Mouse (Mus musculus) cortical plate, adult 2 months (tissue): ENCODE measurements around the gene 1600012H06Rik.

Experiments
- CTCF ChIP-seq: fragments of 200-500 bp; IDR thresholded peaks from 2 replicates; pipeline ENCODE4 v1.5.1; 2011; ENCODE audit warnings: mild to moderate bottlenecking, control low read depth, low read length; ENCODE audit not compliant: insufficient read depth; ENCODE audit errors: extremely low read depth
- POLR2A ChIP-seq: fragments of 200-500 bp; IDR thresholded peaks from 2 replicates; pipeline ENCODE4 v1.6.1; 2011; ENCODE audit warnings: mild to moderate bottlenecking, low read length, control low read depth; ENCODE audit not compliant: insufficient read depth; ENCODE audit errors: extremely low read depth

GRCm38 (mm10) chr17:14931469-14931868, 11.5 kb upstream of the 1600012H06Rik start:
- TF ChIP-seq CTCF (no peak), POLR2A (no peak)
